Mouse (Mus musculus) neural tube, embryonic 14.5 days (tissue): ENCODE data around the gene Cyba. TPM values are rescaled to one million over a fixed set of nuclear protein-coding genes. Genes with fewer than 3 reads are reported as not detected.
A peak's percentile ranks its signal among the peaks of the same experiment; 100 is the strongest.

Source experiments
- ATAC-seq: fragments of 200-750 bp; cut with Nextera tagmentation; 2 replicates; pipeline ENCODE4 v1.8.0; 2017; ENCODE audit warnings: low read depth, mild to moderate bottlenecking, moderate TSS enrichment, moderate library complexity
- H3K27ac ChIP-seq: fragments of 300-500 bp; sonication (generic); 2 replicates; pipeline ENCODE4 v1.5.1; 2014; ENCODE audit warnings: low read depth, mild to moderate bottlenecking, control low read depth, low read length, moderate library complexity, mixed read lengths
- H3K27me3 ChIP-seq: fragments of 300-500 bp; sonication (generic); 2 replicates; pipeline ENCODE4 v1.6.1; 2014; ENCODE audit warnings: low read length; ENCODE audit not compliant: control insufficient read depth, insufficient read depth
- H3K36me3 ChIP-seq: fragments of 300-500 bp; sonication (generic); 2 replicates; pipeline ENCODE4 v1.6.1; 2014; ENCODE audit warnings: low read length, mixed read lengths; ENCODE audit not compliant: control insufficient read depth, insufficient read depth
- H3K4me1 ChIP-seq: fragments of 300-500 bp; sonication (generic); 2 replicates; pipeline ENCODE4 v1.6.1; 2014; ENCODE audit warnings: low read length; ENCODE audit not compliant: control insufficient read depth, insufficient read depth
- H3K4me2 ChIP-seq: fragments of 300-500 bp; sonication (generic); 2 replicates; pipeline ENCODE4 v1.6.1; 2014; ENCODE audit warnings: mild to moderate bottlenecking, low read depth, low read length, control low read depth
- H3K4me3 ChIP-seq: fragments of 300-500 bp; sonication (generic); 2 replicates; pipeline ENCODE4 v1.5.1; 2014; ENCODE audit warnings: low read depth, low read length, control low read depth, mixed read lengths
- H3K9ac ChIP-seq: fragments of 300-500 bp; sonication (generic); replicated peaks from 2 replicates; pipeline ENCODE4 v1.6.1; 2014; ENCODE audit warnings: low read depth, mild to moderate bottlenecking, control low read depth, low read length, mixed read lengths
- H3K9me3 ChIP-seq: fragments of 300-500 bp; sonication (generic); 2 replicates; pipeline ENCODE4 v1.6.1; 2016; ENCODE audit warnings: low read length; ENCODE audit not compliant: control insufficient read depth
- WGBS: fragments of 180-500 bp; shearing (Covaris S2); extraction: QIAGEN DNeasy Blood & Tissue Kit; methylation state at CpG from one replicate; pipeline ENCODE4 v1.1.7; 2014; 5-methylcytosine and 5-hydroxymethylcytosine counted together
- polyA plus RNA-seq: library from polyadenylated mRNA; unstranded; fragments of >200 nt; fragmentation: Nextera tagmentation; extraction: Ambion mirVana; gene quantifications from 2 replicates; pipeline ENCODE4 v1.2.1, GENCODE M21; 2014

The Cyba gene
- polyA plus RNA-seq, result 23.9 and 38.9 TPM in 2 replicates

GRCm38 (mm10) chr8:122432443-122433268 lies at the start of gene Cyba:
Gene Cyba, minus strand, starts transcription at chr8:122432930.
- 5% methylated on average over 44 of the region's 45 CpGs for WGBS
- 0 out of 2 replicates have a peak within 1 kb of the TSS, but pooled peaks have one; percentile 22 for H3K27ac ChIP-seq

GRCm38 (mm10) chr8:122482448-122482847 lies 49.7 kb upstream of the Cyba start:
- Histone ChIP-seq H3K4me2 (no peak overlapping the region), H3K4me3 (no peak overlapping the region), H3K27me3 (no peaks in the 10 kb centered on the region), H3K27ac (no peak overlapping the region), H3K9me3 (no peaks in the 10 kb centered on the region), H3K9ac (no peak overlapping the region), H3K36me3 (peaks cover 37% of the 10 kb centered on the region), H3K4me1 (no peaks in the 10 kb centered on the region)
- ATAC-seq, result no peak
- 98% methylated on average over 8 of the region's 8 CpGs for WGBS

More at GRCm38 (mm10) chr8:122432443-122433268, at the start of gene Cyba:
- H3K4me3 ChIP-seq, result peak within 1 kb of the TSS; percentile 26
- no peaks in the 10 kb centered on the region for H3K9me3 ChIP-seq
- H3K9ac ChIP-seq, result peak within 1 kb of the TSS; percentile 44
- peak within 1 kb of the TSS; percentile 50 for H3K4me2 ChIP-seq
- ATAC-seq, result peak; percentile 68; the same call in 1 of the 2 replicates
- no peaks in the 10 kb centered on the region for H3K27me3 ChIP-seq
- H3K4me1 ChIP-seq, result no peaks in the 10 kb centered on the region
- H3K36me3 ChIP-seq, result peaks cover 21% of the 10 kb centered on the region

GRCm38 (mm10) chr8:122475580-122476320 lies 43.0 kb upstream of the Cyba start, which contains the start of the genes Rnf166 and Ctu2:
Gene Rnf166, minus strand, starts transcription at chr8:122476064.
Gene Ctu2, plus strand, starts transcription at chr8:122476143.
- WGBS, result 0% methylated on average over 60 of the region's 103 CpGs
- Histone ChIP-seq H3K27me3 (no peaks in the 10 kb centered on the region), H3K9me3 (no peaks in the 10 kb centered on the region), H3K27ac (peak within 1 kb of the TSS; percentile 78), H3K4me1 (peaks cover 16% of the 10 kb centered on the region), H3K4me3 (peak within 1 kb of the TSS; percentile 97), H3K36me3 (peaks cover 9% of the 10 kb centered on the region), H3K9ac (peak within 1 kb of the TSS; percentile 91), H3K4me2 (peak within 1 kb of the TSS; percentile 92)
- peak; percentile 94 for ATAC-seq

- peak overlapping the region; percentile 92 for H3K4me2 ChIP-seq
- peaks cover 9% of the 10 kb centered on the region for H3K36me3 ChIP-seq
- peak overlapping the region; percentile 91 for H3K9ac ChIP-seq
- no peaks in the 10 kb centered on the region for H3K27me3 ChIP-seq
- H3K4me3 ChIP-seq, result peak overlapping the region; percentile 97
- H3K4me1 ChIP-seq, result peaks cover 16% of the 10 kb centered on the region
- no peak for ATAC-seq
- no peaks in the 10 kb centered on the region for H3K9me3 ChIP-seq
- 20% methylated on average over 16 of the region's 16 CpGs for WGBS
- no peak overlapping the region; the same call in 1 of the 2 replicates for H3K27ac ChIP-seq
These were observed 42.3 kb upstream of the Cyba start for GRCm38 (mm10) chr8:122474951-122475560.

- Histone ChIP-seq H3K27ac (no peak overlapping the region), H3K4me3 (no peak overlapping the region), H3K9ac (no peak overlapping the region), H3K9me3 (no peaks in the 10 kb centered on the region), H3K27me3 (no peaks in the 10 kb centered on the region), H3K36me3 (peaks cover 4% of the 10 kb centered on the region), H3K4me1 (peaks cover 16% of the 10 kb centered on the region), H3K4me2 (no peak overlapping the region)
- 92% methylated on average over 8 of the region's 8 CpGs for WGBS
- ATAC-seq, result no peak
These were observed 41.2 kb upstream of the Cyba start for GRCm38 (mm10) chr8:122473911-122474421.

GRCm38 (mm10) chr8:122470691-122471090 lies 38.0 kb upstream of the Cyba start:
- no peak overlapping the region for H3K9ac ChIP-seq
- no peak overlapping the region for H3K27ac ChIP-seq
- no peak overlapping the region for H3K4me3 ChIP-seq
- no peaks in the 10 kb centered on the region for H3K27me3 ChIP-seq
- H3K4me1 ChIP-seq, result peaks cover 9% of the 10 kb centered on the region
- 83% methylated on average over 5 of the region's 5 CpGs for WGBS
- no peak overlapping the region for H3K4me2 ChIP-seq
- H3K36me3 ChIP-seq, result peaks cover 12% of the 10 kb centered on the region
- no peak for ATAC-seq
- no peaks in the 10 kb centered on the region for H3K9me3 ChIP-seq

GRCm38 (mm10) chr8:122469965-122470364 lies 37.2 kb upstream of the Cyba start:
- Histone ChIP-seq H3K4me2 (no peak overlapping the region), H3K9ac (no peak overlapping the region), H3K27ac (no peak overlapping the region), H3K4me3 (no peak overlapping the region), H3K4me1 (peaks cover 7% of the 10 kb centered on the region), H3K36me3 (peaks cover 12% of the 10 kb centered on the region), H3K9me3 (no peaks in the 10 kb centered on the region), H3K27me3 (no peaks in the 10 kb centered on the region)
- 91% methylated on average over 10 of the region's 10 CpGs for WGBS
- no peak for ATAC-seq

- no peaks in the 10 kb centered on the region for H3K27me3 ChIP-seq
- peaks cover 12% of the 10 kb centered on the region for H3K36me3 ChIP-seq
- WGBS, result 77% methylated on average over 6 of the region's 6 CpGs
These were observed 36.7 kb upstream of the Cyba start for GRCm38 (mm10) chr8:122469407-122469806.

More at GRCm38 (mm10) chr8:122469407-122469806, 36.7 kb upstream of the Cyba start:
- Histone ChIP-seq H3K4me3 (no peak overlapping the region), H3K9me3 (no peaks in the 10 kb centered on the region), H3K9ac (no peak overlapping the region), H3K4me2 (no peak overlapping the region), H3K27ac (no peak overlapping the region), H3K4me1 (peaks cover 1% of the 10 kb centered on the region; the same call in 1 of the 2 replicates)
- ATAC-seq, result no peak
